Mouse (Mus musculus): ENCODE results near the gene Inca1. TPM values are rescaled to one million over a fixed set of nuclear protein-coding genes. Genes with fewer than 3 reads are reported as not detected.

Inca1 gene
- total and polyA plus RNA-seq, 2 experiments from 2014 or later, result 0.23 to 4.0 TPM

- H3K4me1 ChIP-seq (ENCODE audit: control insufficient read depth, insufficient read depth), result peaks cover 25% of the 10 kb centered on the region
- under 1% methylated on average over 59 of the region's 63 CpGs for WGBS
Measured at GRCm38 (mm10) chr11:70653345-70654197, 46.4 kb downstream of the Inca1 start.

GRCm38 (mm10) chr11:70652884-70653344 lies 47.0 kb downstream of the Inca1 start:
- Histone ChIP-seq H3K27ac (ENCODE audit: low read depth) (peak overlapping the region; percentile 100), H3K4me2 (ENCODE audit: low read depth, low read length) (peak overlapping the region; percentile 75), H3K9me3 (replicated peaks; ENCODE audit: control insufficient read depth, low read length) (no peaks in the 10 kb centered on the region), H3K4me1 (ENCODE audit: control insufficient read depth, insufficient read depth) (peaks cover 21% of the 10 kb centered on the region), H3K27me3 (ENCODE audit: control insufficient read depth, insufficient read depth, low read length) (no peaks in the 10 kb centered on the region), H3K36me3 (replicated peaks; ENCODE audit: control insufficient read depth, insufficient read depth, low read length) (peaks cover 44% of the 10 kb centered on the region), H3K4me3 (ENCODE audit: low read depth, low read length) (peak overlapping the region; percentile 96), H3K9ac (replicated peaks; ENCODE audit: low read depth, low read length) (peak overlapping the region; percentile 99)
- no peak for ATAC-seq (ENCODE audit: insufficient read depth, low read depth)
- TF ChIP-seq CTCF (IDR thresholded peaks at IDR 0.05; ENCODE audit: low read depth), result no peak
- TF ChIP-seq EP300 (IDR thresholded peaks at IDR 0.05; ENCODE audit: low read depth), result no peak
- no peak for DNase-seq (ENCODE audit: low spot score)
- 37% methylated on average over 6 of the region's 6 CpGs for WGBS

More at GRCm38 (mm10) chr11:70653345-70654197, 46.4 kb downstream of the Inca1 start:
- peaks cover 43% of the 10 kb centered on the region for H3K36me3 ChIP-seq (replicated peaks; ENCODE audit: control insufficient read depth, insufficient read depth, low read length)
- no peak for TF ChIP-seq CTCF (IDR thresholded peaks at IDR 0.05; ENCODE audit: low read depth)
- peak; percentile 43; the same call in 1 of the 2 replicates for TF ChIP-seq EP300 (IDR thresholded peaks at IDR 0.05; ENCODE audit: low read depth)
- peak; percentile 28 for ATAC-seq (ENCODE audit: insufficient read depth, low read depth)
- peak overlapping the region; percentile 96 for H3K4me3 ChIP-seq (ENCODE audit: low read depth, low read length)
- H3K27ac ChIP-seq (ENCODE audit: low read depth), result peak overlapping the region; percentile 100
- no peak for DNase-seq (ENCODE audit: low spot score)
- no peaks in the 10 kb centered on the region for H3K9me3 ChIP-seq (replicated peaks; ENCODE audit: control insufficient read depth, low read length)
- H3K9ac ChIP-seq (replicated peaks; ENCODE audit: low read depth, low read length), result peak overlapping the region; percentile 99
- H3K4me2 ChIP-seq (ENCODE audit: low read depth, low read length), result peak overlapping the region; percentile 75
- H3K27me3 ChIP-seq (ENCODE audit: control insufficient read depth, insufficient read depth, low read length), result no peaks in the 10 kb centered on the region

DNA sequence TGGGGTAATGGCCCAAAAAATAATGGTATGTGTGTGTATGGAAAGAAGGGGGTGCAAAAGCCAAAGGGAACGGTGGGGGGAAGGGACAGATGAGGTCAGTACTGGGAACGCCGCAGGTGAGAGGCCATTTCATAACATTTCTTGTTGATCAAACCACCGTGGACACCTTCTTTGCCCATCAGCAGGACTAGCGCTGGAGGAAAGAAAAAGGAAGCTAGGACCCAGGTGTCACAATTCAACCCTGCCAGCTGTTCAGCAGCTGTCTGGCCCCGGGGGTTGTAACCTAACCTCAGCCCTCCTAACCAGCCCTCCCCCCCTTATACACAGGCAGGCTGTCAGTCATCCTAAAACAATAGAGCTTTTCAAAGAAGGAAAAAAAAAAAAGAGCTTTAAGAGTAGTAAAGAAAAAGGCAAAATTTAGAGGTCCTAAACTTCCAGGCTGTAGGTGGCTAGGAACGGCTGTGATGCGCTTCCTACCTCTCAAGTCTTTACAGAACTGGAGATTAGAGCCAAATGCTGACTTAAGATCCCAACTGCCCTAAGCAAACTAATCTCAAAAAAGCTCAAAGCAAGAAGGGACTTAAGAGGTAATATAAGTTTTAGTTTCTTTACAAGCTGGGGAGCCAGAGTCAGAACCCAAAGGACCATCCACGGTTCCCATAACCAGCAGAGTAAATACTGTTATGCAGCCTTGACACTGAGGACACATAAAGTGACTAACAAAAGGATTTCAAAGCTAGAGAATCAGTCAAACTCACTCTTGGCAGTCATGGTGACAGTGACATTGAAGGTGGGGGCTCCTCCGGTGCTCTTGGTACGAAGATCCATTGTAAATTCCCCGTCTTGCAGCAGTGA lies 47.7 kb downstream of the Inca1 start:
- TF ChIP-seq CTCF (IDR thresholded peaks at IDR 0.05; ENCODE audit: low read depth) (no peak), EP300 (IDR thresholded peaks at IDR 0.05; ENCODE audit: low read depth) (0 out of 2 replicates have a peak, but pooled peaks have one; percentile 21)
- WGBS, result 45% methylated on average over 12 of the region's 12 CpGs
- peak overlapping the region; percentile 96 for H3K4me3 ChIP-seq (ENCODE audit: low read depth, low read length)
- H3K9ac ChIP-seq (replicated peaks; ENCODE audit: low read depth, low read length), result 0 out of 2 replicates have a peak overlapping the region, but pooled peaks have one; percentile 13
- DNase-seq (ENCODE audit: low spot score) (no peak), ATAC-seq (ENCODE audit: insufficient read depth, low read depth) (no peak)
- peak overlapping the region; percentile 100; the same call in 1 of the 2 replicates for H3K27ac ChIP-seq (ENCODE audit: low read depth)
- peaks cover 44% of the 10 kb centered on the region for H3K36me3 ChIP-seq (replicated peaks; ENCODE audit: control insufficient read depth, insufficient read depth, low read length)
- H3K4me1 ChIP-seq (ENCODE audit: control insufficient read depth, insufficient read depth), result peaks cover 21% of the 10 kb centered on the region
- peak overlapping the region; percentile 75 for H3K4me2 ChIP-seq (ENCODE audit: low read depth, low read length)
- H3K27me3 ChIP-seq (ENCODE audit: control insufficient read depth, insufficient read depth, low read length), result no peaks in the 10 kb centered on the region
- H3K9me3 ChIP-seq (replicated peaks; ENCODE audit: control insufficient read depth, low read length), result no peaks in the 10 kb centered on the region

DNA sequence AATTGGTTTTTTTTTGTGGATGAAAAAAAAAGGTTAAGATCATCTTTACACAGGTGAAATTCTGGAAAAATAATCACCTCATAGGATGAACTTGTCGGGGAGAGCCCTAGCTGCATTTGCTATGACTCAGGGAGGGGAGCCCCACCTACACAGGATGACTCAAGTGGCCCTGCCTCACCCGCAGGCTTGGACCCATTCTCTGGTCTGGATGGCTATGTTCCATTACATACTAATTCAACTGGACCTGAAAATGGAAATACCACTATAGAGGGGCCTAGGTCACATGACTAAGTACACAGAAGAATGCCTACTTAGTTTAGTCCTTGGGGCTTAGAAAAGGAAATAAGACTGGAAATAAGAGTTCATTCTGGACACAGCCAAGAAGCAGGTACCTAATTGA lies 48.6 kb downstream of the Inca1 start:
- Histone ChIP-seq H3K27me3 (ENCODE audit: control insufficient read depth, insufficient read depth, low read length) (no peaks in the 10 kb centered on the region), H3K9ac (replicated peaks; ENCODE audit: low read depth, low read length) (no peak overlapping the region), H3K36me3 (replicated peaks; ENCODE audit: control insufficient read depth, insufficient read depth, low read length) (peaks cover 44% of the 10 kb centered on the region), H3K27ac (ENCODE audit: low read depth) (no peak overlapping the region), H3K4me3 (ENCODE audit: low read depth, low read length) (no peak overlapping the region; the same call in 1 of the 2 replicates), H3K9me3 (replicated peaks; ENCODE audit: control insufficient read depth, low read length) (no peaks in the 10 kb centered on the region), H3K4me2 (ENCODE audit: low read depth, low read length) (no peak overlapping the region; the same call in 1 of the 2 replicates), H3K4me1 (ENCODE audit: control insufficient read depth, insufficient read depth) (peaks cover 15% of the 10 kb centered on the region)
- DNase-seq (ENCODE audit: low spot score), result no peak
- 44% methylated on average over 2 of the region's 2 CpGs for WGBS
- no peak for ATAC-seq (ENCODE audit: insufficient read depth, low read depth)
- TF ChIP-seq CTCF (IDR thresholded peaks at IDR 0.05; ENCODE audit: low read depth) (no peak), EP300 (IDR thresholded peaks at IDR 0.05; ENCODE audit: low read depth) (no peak)
